Mouse (Mus musculus): ENCODE measurements at regions not wholly inside any gene's neighbourhood (a gene's known extent, or its start where the extent isn't known, plus 50 kb on each side); places are given as distances from the start of the nearest gene placed in this dataset.

DNA sequence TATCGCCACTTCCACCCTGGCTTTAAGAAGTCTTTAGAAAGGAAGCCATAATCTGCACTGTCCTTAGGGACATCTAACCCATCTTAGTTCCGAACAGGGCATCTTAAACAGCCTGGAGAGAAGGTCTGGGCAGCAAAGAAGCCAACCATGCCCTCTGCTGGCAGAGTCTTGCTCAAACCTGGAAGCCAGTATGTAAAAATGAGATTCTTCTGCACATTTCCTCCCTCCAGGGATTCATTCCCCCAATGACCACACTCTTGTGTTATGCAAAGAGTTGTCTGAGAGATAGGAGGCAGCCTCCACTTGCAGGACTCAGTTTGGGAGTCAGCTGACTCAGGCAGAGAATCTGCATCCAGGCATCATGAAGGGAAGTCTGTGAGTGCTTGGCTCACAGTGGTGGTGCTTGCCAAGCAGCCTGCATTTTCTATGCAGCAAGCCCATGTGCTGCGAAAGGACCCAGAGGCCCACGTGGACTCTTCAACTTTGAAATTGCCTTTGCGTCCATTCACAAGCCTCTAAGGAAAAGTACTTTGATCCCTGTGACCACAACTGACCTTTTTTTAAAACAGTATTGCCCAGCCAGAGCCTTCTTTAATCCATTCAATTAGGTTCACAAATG lies 92.3 kb upstream of the Cd93 start:
- Histone ChIP-seq H3K27me3 (ENCODE audit: insufficient read depth, low read length) (no peaks in the 10 kb centered on the region), H3K4me2 (ENCODE audit: low read depth, low read length, poor library complexity, severe bottlenecking) (no peak overlapping the region), H3K4me3 (ENCODE audit: low read depth, low read length) (no peak overlapping the region), H3K36me3 (ENCODE audit: insufficient read depth, low read length) (no peaks in the 10 kb centered on the region), H3K27ac (ENCODE audit: low read depth, low read length) (no peak overlapping the region), H3K9ac (replicated peaks; ENCODE audit: low read length, poor library complexity, severe bottlenecking) (no peak overlapping the region), H3K4me1 (ENCODE audit: insufficient read depth, low read length) (no peaks in the 10 kb centered on the region), H3K9me3 (ENCODE audit: low read length) (no peaks in the 10 kb centered on the region)
- peak; percentile 64 for TF ChIP-seq CTCF (IDR thresholded peaks at IDR 0.05)
- WGBS: 51% methylated on average over 5 of the region's 5 CpGs
- no peak for ATAC-seq (ENCODE audit: low FRiP score)
- DNase-seq (ENCODE audit: low spot score): peak; percentile 30

DNA sequence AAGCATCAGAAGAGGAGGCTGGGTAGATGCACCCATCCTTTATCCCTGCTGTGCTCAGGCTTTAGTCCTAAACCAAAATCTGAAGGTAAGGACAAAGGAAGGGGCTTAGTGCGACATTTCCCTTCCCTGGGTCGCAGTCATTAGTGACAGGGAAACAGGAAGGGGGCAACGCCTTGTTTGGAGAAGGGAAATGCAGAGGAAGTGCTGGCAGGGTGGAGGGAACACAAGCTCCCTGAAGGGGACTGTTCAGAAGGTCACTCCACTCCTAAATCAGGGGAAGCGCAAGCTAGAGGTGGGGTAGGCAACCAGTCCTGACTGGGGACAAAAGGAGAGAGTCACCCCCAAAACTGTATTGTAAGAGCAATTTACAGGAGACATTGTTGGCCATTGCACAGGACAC lies 88.7 kb upstream of the Cd93 start:
- Histone ChIP-seq H3K4me1 (ENCODE audit: insufficient read depth, low read length) (no peaks in the 10 kb centered on the region), H3K27ac (ENCODE audit: low read depth, low read length) (no peak overlapping the region), H3K9ac (replicated peaks; ENCODE audit: low read length, poor library complexity, severe bottlenecking) (no peak overlapping the region), H3K4me2 (ENCODE audit: low read depth, low read length, poor library complexity, severe bottlenecking) (no peak overlapping the region), H3K9me3 (ENCODE audit: low read length) (no peaks in the 10 kb centered on the region), H3K27me3 (ENCODE audit: insufficient read depth, low read length) (no peaks in the 10 kb centered on the region), H3K36me3 (ENCODE audit: insufficient read depth, low read length) (no peaks in the 10 kb centered on the region), H3K4me3 (ENCODE audit: low read depth, low read length) (no peak overlapping the region)
- 64% methylated on average over 4 of the region's 4 CpGs for WGBS
- no peak for ATAC-seq (ENCODE audit: low FRiP score)
- no peak for TF ChIP-seq CTCF (IDR thresholded peaks at IDR 0.05)
- DNase-seq (ENCODE audit: low spot score): no peak

GRCm38 (mm10) chr2:148530546-148530945 lies 87.2 kb upstream of the Cd93 start:
- Histone ChIP-seq H3K4me1 (ENCODE audit: insufficient read depth, low read length) (no peaks in the 10 kb centered on the region), H3K4me2 (ENCODE audit: low read depth, low read length, poor library complexity, severe bottlenecking) (no peak overlapping the region), H3K4me3 (ENCODE audit: low read depth, low read length) (no peak overlapping the region), H3K36me3 (ENCODE audit: insufficient read depth, low read length) (no peaks in the 10 kb centered on the region), H3K27me3 (ENCODE audit: insufficient read depth, low read length) (no peaks in the 10 kb centered on the region), H3K27ac (ENCODE audit: low read depth, low read length) (no peak overlapping the region), H3K9me3 (ENCODE audit: low read length) (no peaks in the 10 kb centered on the region), H3K9ac (replicated peaks; ENCODE audit: low read length, poor library complexity, severe bottlenecking) (no peak overlapping the region)
- 87% methylated on average over 4 of the region's 4 CpGs for whole genome bisulfite sequencing
- TF ChIP-seq CTCF (IDR thresholded peaks at IDR 0.05): no peak
- ATAC-seq (ENCODE audit: low FRiP score) (no peak), DNase-seq (ENCODE audit: low spot score) (no peak)

DNA sequence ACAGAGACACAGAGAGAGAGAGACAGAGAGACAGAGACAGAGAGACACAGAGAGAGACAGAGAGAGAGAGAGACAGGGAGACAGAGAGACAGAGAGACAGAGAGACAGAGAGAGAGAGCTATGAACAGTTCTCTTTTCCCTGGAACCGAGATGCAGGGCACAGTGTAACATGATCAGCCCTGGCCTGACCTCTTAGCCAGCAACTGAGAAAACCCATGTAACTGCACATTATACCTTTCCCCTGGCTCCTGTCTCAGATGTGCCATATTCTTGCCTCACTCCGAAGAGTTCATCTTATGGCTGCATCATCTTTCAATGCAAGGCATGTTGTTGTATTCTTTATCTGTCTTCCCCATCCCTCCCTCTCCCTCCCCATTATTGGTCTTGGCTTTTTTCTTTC lies 86.5 kb upstream of the Cd93 start:
- Histone ChIP-seq H3K4me1 (ENCODE audit: insufficient read depth, low read length) (no peaks in the 10 kb centered on the region), H3K36me3 (ENCODE audit: insufficient read depth, low read length) (no peaks in the 10 kb centered on the region), H3K4me2 (ENCODE audit: low read depth, low read length, poor library complexity, severe bottlenecking) (no peak overlapping the region), H3K9me3 (ENCODE audit: low read length) (no peaks in the 10 kb centered on the region), H3K27ac (ENCODE audit: low read depth, low read length) (no peak overlapping the region), H3K27me3 (ENCODE audit: insufficient read depth, low read length) (no peaks in the 10 kb centered on the region), H3K9ac (replicated peaks; ENCODE audit: low read length, poor library complexity, severe bottlenecking) (no peak overlapping the region), H3K4me3 (ENCODE audit: low read depth, low read length) (no peak overlapping the region)
- DNase-seq (ENCODE audit: low spot score) (no peak), ATAC-seq (ENCODE audit: low FRiP score) (no peak)
- WGBS: 69% methylated on average over 2 of the region's 2 CpGs
- no peak for TF ChIP-seq CTCF (IDR thresholded peaks at IDR 0.05)

- ATAC-seq (ENCODE audit: low FRiP score): no peak
- WGBS: 89% methylated on average over 5 of the region's 5 CpGs
- no peak overlapping the region for H3K4me3 ChIP-seq (ENCODE audit: low read depth, low read length)
Measured at GRCm38 (mm10) chr2:148527755-148528154, 84.4 kb upstream of the Cd93 start.

DNA sequence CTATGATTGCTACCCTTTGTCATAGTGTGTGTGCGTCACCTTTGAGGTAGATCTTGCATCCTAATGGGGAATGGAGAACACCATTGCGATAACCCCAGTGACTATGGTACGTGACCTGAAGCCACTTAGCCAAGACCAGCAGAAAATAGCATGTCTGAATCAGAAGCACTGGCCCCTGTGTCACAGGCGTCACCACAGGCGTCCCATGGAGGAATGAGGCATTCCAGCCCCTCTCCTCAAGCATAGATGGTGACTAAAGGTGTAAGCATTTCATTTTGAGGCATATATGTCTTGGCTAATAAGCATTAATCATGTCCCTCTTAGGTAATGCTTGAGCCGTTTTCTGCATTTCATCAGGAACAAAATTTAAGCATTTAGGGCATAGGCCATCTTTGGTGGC lies 82.1 kb upstream of the Cd93 start:
- DNase-seq (ENCODE audit: low spot score): no peak
- 90% methylated on average over 6 of the region's 6 CpGs for WGBS
- Histone ChIP-seq H3K4me2 (ENCODE audit: low read depth, low read length, poor library complexity, severe bottlenecking) (no peak overlapping the region), H3K9ac (replicated peaks; ENCODE audit: low read length, poor library complexity, severe bottlenecking) (no peak overlapping the region), H3K36me3 (ENCODE audit: insufficient read depth, low read length) (no peaks in the 10 kb centered on the region), H3K27ac (ENCODE audit: low read depth, low read length) (no peak overlapping the region), H3K27me3 (ENCODE audit: insufficient read depth, low read length) (no peaks in the 10 kb centered on the region), H3K4me3 (ENCODE audit: low read depth, low read length) (no peak overlapping the region), H3K4me1 (ENCODE audit: insufficient read depth, low read length) (no peaks in the 10 kb centered on the region), H3K9me3 (ENCODE audit: low read length) (no peaks in the 10 kb centered on the region)
- no peak for ATAC-seq (ENCODE audit: low FRiP score)
- TF ChIP-seq CTCF (IDR thresholded peaks at IDR 0.05): no peak

More at GRCm38 (mm10) chr2:148527755-148528154, 84.4 kb upstream of the Cd93 start:
- no peaks in the 10 kb centered on the region for H3K27me3 ChIP-seq (ENCODE audit: insufficient read depth, low read length)
- no peak overlapping the region for H3K4me2 ChIP-seq (ENCODE audit: low read depth, low read length, poor library complexity, severe bottlenecking)
- H3K9ac ChIP-seq (replicated peaks; ENCODE audit: low read length, poor library complexity, severe bottlenecking): no peak overlapping the region
- H3K36me3 ChIP-seq (ENCODE audit: insufficient read depth, low read length): no peaks in the 10 kb centered on the region
- TF ChIP-seq CTCF (IDR thresholded peaks at IDR 0.05): no peak
- no peak for DNase-seq (ENCODE audit: low spot score)
- no peaks in the 10 kb centered on the region for H3K4me1 ChIP-seq (ENCODE audit: insufficient read depth, low read length)
- no peak overlapping the region for H3K27ac ChIP-seq (ENCODE audit: low read depth, low read length)
- no peaks in the 10 kb centered on the region for H3K9me3 ChIP-seq (ENCODE audit: low read length)
